Mouse (Mus musculus) hindbrain, embryonic 12.5 days (tissue): ENCODE results near the gene Ppdpf. TPM values are rescaled to one million over a fixed set of nuclear protein-coding genes. Genes with fewer than 3 reads are reported as not detected.

Source experiments
- ATAC-seq: fragments of 200-750 bp; cut with Nextera tagmentation; 2 replicates; pipeline ENCODE4 v1.8.0; 2017; ENCODE audit warnings: moderate TSS enrichment; ENCODE audit not compliant: low FRiP score
- H3K27ac ChIP-seq: fragments of 300-500 bp; sonication (generic); 2 replicates; pipeline ENCODE4 v1.5.1; 2016; ENCODE audit warnings: mild to moderate bottlenecking
- H3K27me3 ChIP-seq: fragments of 300-500 bp; sonication (generic); 2 replicates; pipeline ENCODE4 v1.6.1; 2016; ENCODE audit warnings: mild to moderate bottlenecking
- H3K36me3 ChIP-seq: fragments of 300-500 bp; sonication (generic); 2 replicates; pipeline ENCODE4 v1.6.1; 2016; ENCODE audit warnings: mild to moderate bottlenecking
- H3K4me1 ChIP-seq: fragments of 300-500 bp; sonication (generic); 2 replicates; pipeline ENCODE4 v1.6.1; 2016
- H3K4me2 ChIP-seq: fragments of 300-500 bp; sonication (generic); replicated peaks from 2 replicates; pipeline ENCODE4 v1.6.1; 2016; ENCODE audit warnings: mild to moderate bottlenecking
- H3K4me3 ChIP-seq: fragments of 300-500 bp; sonication (generic); 2 replicates; pipeline ENCODE4 v1.5.1; 2016; ENCODE audit warnings: mild to moderate bottlenecking
- H3K9ac ChIP-seq: fragments of 300-500 bp; sonication (generic); 2 replicates; pipeline ENCODE4 v1.6.1; 2016; ENCODE audit warnings: mild to moderate bottlenecking, moderate library complexity
- H3K9me3 ChIP-seq: fragments of 300-500 bp; sonication (generic); replicated peaks from 2 replicates; pipeline ENCODE4 v1.6.1; 2016; ENCODE audit warnings: mild to moderate bottlenecking
- WGBS: fragments of 180-500 bp; shearing (Covaris S2); methylation state at CpG from one replicate; pipeline ENCODE4 v1.1.7; 2016; 5-methylcytosine and 5-hydroxymethylcytosine counted together
- polyA plus RNA-seq: library from polyadenylated mRNA; unstranded; fragments of >200 nt; fragmentation: Nextera tagmentation; extraction: Ambion mirVana; gene quantifications from 2 replicates; pipeline ENCODE4 v1.2.1, GENCODE M21; 2016

The Ppdpf gene
- polyA plus RNA-seq, 1 experiment from 2014 or later = 419 TPM

- H3K4me3 ChIP-seq = no peak overlapping the region
- no peak overlapping the region for H3K4me2 ChIP-seq
- no peaks in the 10 kb centered on the region for H3K4me1 ChIP-seq
- WGBS = 76% methylated on average over 6 of the region's 6 CpGs
- no peaks in the 10 kb centered on the region for H3K36me3 ChIP-seq
- no peak overlapping the region for H3K27ac ChIP-seq
- no peak for ATAC-seq
- H3K27me3 ChIP-seq = peaks cover 2% of the 10 kb centered on the region
- no peaks in the 10 kb centered on the region for H3K9me3 ChIP-seq
- no peak overlapping the region for H3K9ac ChIP-seq
These were observed 15.8 kb downstream of the Ppdpf start for GRCm38 (mm10) chr2:181202886-181203285.

DNA sequence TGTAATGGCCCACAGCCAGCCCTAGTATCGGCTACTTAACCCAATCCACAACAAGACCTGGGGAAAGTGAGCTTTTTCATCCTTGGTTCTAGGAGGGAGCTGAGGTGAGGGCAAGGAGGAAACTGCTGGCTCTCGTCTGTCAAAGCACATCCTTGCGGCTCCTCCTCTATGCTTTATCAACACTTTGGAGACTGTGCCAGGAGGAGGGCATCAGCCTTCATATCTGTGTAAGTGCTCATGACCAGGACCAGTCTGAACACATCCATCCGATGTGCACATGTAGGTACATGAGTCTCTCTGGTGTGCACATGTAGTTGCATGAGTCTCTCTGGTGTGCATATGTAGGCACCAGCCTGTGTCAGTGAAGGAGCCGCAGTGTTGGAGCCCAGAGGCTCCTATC is 18.6 kb downstream of the Ppdpf start:
- WGBS = 87% methylated on average over 5 of the region's 5 CpGs
- no peak overlapping the region for H3K27ac ChIP-seq
- no peak overlapping the region for H3K4me2 ChIP-seq

GRCm38 (mm10) chr2:181206118-181206517 is 19.1 kb downstream of the Ppdpf start:
- no peak for ATAC-seq
- no peaks in the 10 kb centered on the region for H3K9me3 ChIP-seq
- H3K4me2 ChIP-seq = no peak overlapping the region
- peaks cover 9% of the 10 kb centered on the region for H3K27me3 ChIP-seq
- no peak overlapping the region for H3K9ac ChIP-seq
- H3K4me3 ChIP-seq = no peak overlapping the region
- H3K4me1 ChIP-seq = no peaks in the 10 kb centered on the region
- no peak overlapping the region for H3K27ac ChIP-seq
- H3K36me3 ChIP-seq = no peaks in the 10 kb centered on the region
- WGBS = 82% methylated on average over 9 of the region's 9 CpGs

More for the DNA sequence above, 18.6 kb downstream of the Ppdpf start:
- no peak overlapping the region for H3K9ac ChIP-seq
- H3K27me3 ChIP-seq = peaks cover 6% of the 10 kb centered on the region
- no peak for ATAC-seq
- H3K36me3 ChIP-seq = no peaks in the 10 kb centered on the region
- no peaks in the 10 kb centered on the region for H3K9me3 ChIP-seq
- no peak overlapping the region for H3K4me3 ChIP-seq
- H3K4me1 ChIP-seq = no peaks in the 10 kb centered on the region

DNA sequence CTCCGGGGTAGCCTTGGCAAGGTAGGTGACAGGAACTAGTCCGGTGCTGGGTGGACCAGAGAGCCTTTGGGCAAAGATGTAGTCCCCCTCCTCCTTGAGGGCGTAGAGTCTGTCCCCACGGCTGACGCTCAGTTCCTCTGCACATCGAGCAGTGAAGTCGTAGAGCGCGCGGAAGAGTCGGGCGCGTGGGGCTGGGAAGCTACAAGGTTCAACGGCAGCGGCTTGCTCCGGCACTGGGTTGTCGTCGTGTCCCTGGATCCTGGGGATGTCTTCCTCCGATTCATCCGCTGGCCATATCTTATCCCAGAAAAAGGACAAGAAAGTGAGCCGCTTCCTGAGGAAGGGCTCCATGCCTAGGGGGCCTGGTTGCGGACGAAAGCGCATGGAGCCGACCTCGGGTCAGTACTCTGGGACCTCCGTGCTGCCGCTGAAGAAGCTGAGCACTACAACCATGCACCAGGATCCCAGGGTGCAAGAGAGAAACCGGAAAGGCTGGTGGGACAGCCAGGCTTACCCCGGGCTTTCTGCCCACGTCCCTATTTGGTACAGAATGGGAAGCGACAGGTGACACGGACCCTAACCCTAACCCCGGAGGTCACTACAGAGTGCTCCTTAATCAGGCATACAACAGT is 25.5 kb downstream of the Ppdpf start:
- Histone ChIP-seq H3K27me3 (peaks cover 53% of the 10 kb centered on the region), H3K4me3 (peak overlapping the region; percentile 22), H3K9me3 (no peaks in the 10 kb centered on the region), H3K9ac (no peak overlapping the region), H3K4me2 (peak overlapping the region; percentile 45), H3K36me3 (no peaks in the 10 kb centered on the region), H3K4me1 (peaks cover 10% of the 10 kb centered on the region), H3K27ac (no peak overlapping the region)
- 4% methylated on average over 34 of the region's 34 CpGs for WGBS
- ATAC-seq = no peak

- Histone ChIP-seq H3K9ac (no peak within 1 kb of the TSS), H3K9me3 (no peaks in the 10 kb centered on the region), H3K27ac (no peak within 1 kb of the TSS), H3K4me2 (peak within 1 kb of the TSS; percentile 45), H3K27me3 (peaks cover 53% of the 10 kb centered on the region), H3K4me1 (peaks cover 10% of the 10 kb centered on the region), H3K36me3 (no peaks in the 10 kb centered on the region), H3K4me3 (peak within 1 kb of the TSS; percentile 22)
- WGBS = 2% methylated on average over 17 of the region's 17 CpGs
- ATAC-seq = no peak; the same call in 1 of the 2 replicates
These were observed 26.0 kb downstream of the Ppdpf start, which contains the start of gene Srms for GRCm38 (mm10) chr2:181213021-181213445. Gene Srms (minus strand): TSS chr2:181213185.

- H3K4me2 ChIP-seq = no peak overlapping the region
- no peak overlapping the region for H3K9ac ChIP-seq
- H3K4me3 ChIP-seq = no peak overlapping the region
- WGBS = 91% methylated on average over 6 of the region's 6 CpGs
- H3K36me3 ChIP-seq = no peaks in the 10 kb centered on the region
- H3K27ac ChIP-seq = no peak overlapping the region
- H3K4me1 ChIP-seq = peaks cover 26% of the 10 kb centered on the region
- peaks cover 54% of the 10 kb centered on the region for H3K27me3 ChIP-seq
- ATAC-seq = no peak
- H3K9me3 ChIP-seq = no peaks in the 10 kb centered on the region
These were observed 29.0 kb downstream of the Ppdpf start for GRCm38 (mm10) chr2:181216037-181216436.

- WGBS = 58% methylated on average over 5 of the region's 5 CpGs
- ATAC-seq = no peak
These were observed 31.9 kb downstream of the Ppdpf start for GRCm38 (mm10) chr2:181218881-181219485.

GRCm38 (mm10) chr2:181219538-181220216 is 32.6 kb downstream of the Ppdpf start, which contains the start of gene Fndc11:
Gene Fndc11 (plus strand): TSS chr2:181220013.
- WGBS = 4% methylated on average over 25 of the region's 25 CpGs
- Histone ChIP-seq H3K4me2 (peak within 1 kb of the TSS; percentile 60), H3K27me3 (peaks cover 17% of the 10 kb centered on the region; the same call in 1 of the 2 replicates), H3K4me3 (peak within 1 kb of the TSS; percentile 27), H3K9me3 (no peaks in the 10 kb centered on the region), H3K36me3 (no peaks in the 10 kb centered on the region), H3K4me1 (peaks cover 19% of the 10 kb centered on the region), H3K9ac (peak within 1 kb of the TSS; percentile 45; the same call in 1 of the 2 replicates), H3K27ac (peak within 1 kb of the TSS; percentile 35; the same call in 1 of the 2 replicates)
- ATAC-seq = peak; percentile 82

More at GRCm38 (mm10) chr2:181218881-181219485, 31.9 kb downstream of the Ppdpf start:
- Histone ChIP-seq H3K9me3 (no peaks in the 10 kb centered on the region), H3K4me1 (peaks cover 19% of the 10 kb centered on the region), H3K4me3 (no peak overlapping the region), H3K36me3 (no peaks in the 10 kb centered on the region), H3K9ac (no peak overlapping the region), H3K27ac (peak overlapping the region; percentile 35; the same call in 1 of the 2 replicates), H3K27me3 (peaks cover 24% of the 10 kb centered on the region), H3K4me2 (peak overlapping the region; percentile 60; the same call in 1 of the 2 replicates)

DNA sequence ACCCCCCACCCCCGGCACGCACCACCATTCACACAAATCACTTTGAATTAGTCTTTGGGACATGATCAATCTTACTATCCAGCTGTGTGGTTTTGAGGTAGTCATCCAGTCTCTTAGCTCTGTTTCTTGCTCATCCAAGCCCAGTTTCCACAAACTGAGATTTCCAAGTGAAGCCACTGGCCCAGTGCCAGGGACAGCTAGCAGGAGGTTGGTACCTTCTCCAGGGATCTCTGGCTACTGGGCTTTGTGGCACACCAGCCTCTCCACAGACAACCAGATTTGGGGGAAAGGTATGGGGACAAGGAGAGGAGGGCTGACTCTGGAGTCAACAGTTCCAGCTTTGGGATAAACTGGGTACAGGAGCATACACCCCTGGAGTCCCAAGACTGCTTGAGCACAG is 33.3 kb downstream of the Ppdpf start:
- WGBS = 41% methylated on average over 2 of the region's 2 CpGs
- Histone ChIP-seq H3K4me1 (peaks cover 19% of the 10 kb centered on the region), H3K4me2 (peak overlapping the region; percentile 60), H3K9me3 (no peaks in the 10 kb centered on the region), H3K27me3 (peaks cover 12% of the 10 kb centered on the region; the same call in 1 of the 2 replicates), H3K9ac (no peak overlapping the region), H3K4me3 (peak overlapping the region; percentile 27; the same call in 1 of the 2 replicates), H3K36me3 (no peaks in the 10 kb centered on the region), H3K27ac (no peak overlapping the region)
- no peak; the same call in 1 of the 2 replicates for ATAC-seq

GRCm38 (mm10) chr2:181224994-181225393 is 37.9 kb downstream of the Ppdpf start:
- Histone ChIP-seq H3K27me3 (no peaks in the 10 kb centered on the region), H3K4me1 (peaks cover 12% of the 10 kb centered on the region; the same call in 1 of the 2 replicates), H3K9me3 (no peaks in the 10 kb centered on the region), H3K9ac (no peak overlapping the region), H3K27ac (no peak overlapping the region), H3K4me2 (no peak overlapping the region), H3K4me3 (no peak overlapping the region), H3K36me3 (no peaks in the 10 kb centered on the region)
- 94% methylated on average over 2 of the region's 2 CpGs for WGBS
- no peak for ATAC-seq

DNA sequence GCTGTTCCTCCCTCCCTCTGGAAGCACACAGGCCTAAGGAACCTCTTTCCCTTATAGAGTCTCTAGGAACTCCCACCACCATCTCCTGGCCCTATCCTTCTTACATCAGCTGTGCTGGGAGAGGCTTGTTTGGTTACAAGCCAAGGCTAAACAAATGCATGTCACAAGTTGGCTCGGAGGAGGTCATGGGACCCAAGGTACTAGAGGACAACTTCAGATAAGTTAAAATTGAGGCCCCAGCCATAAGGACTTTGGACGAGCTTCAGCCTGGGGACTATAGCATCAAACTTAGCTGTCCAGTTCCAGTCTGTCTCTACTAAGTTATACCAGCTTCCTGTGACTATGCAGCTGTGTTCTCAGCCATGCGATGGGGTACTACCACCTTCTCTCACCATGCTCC is 40.1 kb downstream of the Ppdpf start:
- no peaks in the 10 kb centered on the region for H3K27me3 ChIP-seq
- H3K4me2 ChIP-seq = no peak overlapping the region
- 93% methylated on average over 3 of the region's 3 CpGs for WGBS
- no peak overlapping the region for H3K27ac ChIP-seq
- no peaks in the 10 kb centered on the region for H3K4me1 ChIP-seq
- H3K36me3 ChIP-seq = no peaks in the 10 kb centered on the region
- no peak overlapping the region for H3K4me3 ChIP-seq
- H3K9me3 ChIP-seq = no peaks in the 10 kb centered on the region
- ATAC-seq = no peak
- H3K9ac ChIP-seq = no peak overlapping the region

- Histone ChIP-seq H3K9ac (no peak overlapping the region), H3K27ac (no peak overlapping the region), H3K4me1 (no peaks in the 10 kb centered on the region), H3K27me3 (no peaks in the 10 kb centered on the region), H3K4me2 (no peak overlapping the region), H3K36me3 (no peaks in the 10 kb centered on the region), H3K4me3 (no peak overlapping the region), H3K9me3 (no peaks in the 10 kb centered on the region)
- no peak for ATAC-seq
- WGBS = 100% methylated on average over 1 of the region's 1 CpGs
These were observed 41.3 kb downstream of the Ppdpf start for GRCm38 (mm10) chr2:181228335-181228734.
